14 mouse cellular contexts compared by ENCODE assay signal in the genomic region with DNA sequence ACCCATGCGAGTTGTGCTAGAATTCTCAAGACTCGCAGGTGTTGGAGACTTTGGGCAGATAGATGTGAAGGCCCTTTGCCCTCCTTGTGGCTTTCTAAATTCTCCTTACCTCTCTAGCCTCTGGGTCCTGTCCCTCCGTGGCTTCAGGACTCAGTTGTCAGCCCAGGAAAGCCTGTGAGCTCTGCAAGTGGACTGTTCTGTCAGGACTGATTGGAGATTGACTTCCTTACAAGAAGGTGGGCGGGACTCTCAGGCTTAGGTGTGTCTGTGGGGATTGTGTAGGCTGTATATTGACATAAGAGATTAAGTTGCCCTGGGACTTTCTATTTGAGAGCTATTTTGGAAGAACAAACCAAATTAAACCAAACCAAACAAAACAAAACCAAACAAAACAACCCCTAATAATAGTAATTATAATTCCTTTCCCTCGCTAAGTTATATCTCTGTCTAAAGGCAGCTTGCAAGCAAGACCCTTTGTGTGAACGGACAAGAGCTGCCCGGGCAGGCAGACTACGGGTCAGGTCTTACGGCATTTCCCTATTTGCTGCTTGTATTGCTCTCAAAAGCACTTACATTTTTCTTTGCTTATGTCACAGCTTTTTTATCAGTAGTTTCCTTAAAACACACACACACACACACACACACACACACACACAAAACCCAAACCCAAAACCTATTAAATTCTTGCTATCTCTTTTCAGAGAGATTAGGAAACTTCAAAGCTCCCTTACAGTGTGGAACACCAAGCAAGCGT. TPM values are rescaled to one million over a fixed set of nuclear protein-coding genes. Genes with fewer than 3 reads are reported as not detected.
DNase-seq lines count a peak whose midpoint lies in the region; ATAC-seq and TF ChIP-seq lines count a peak whose summit lies in the region.
"Had no signal": no experiment of that assay in that cellular context is flagged by ENCODE, and none has a peak within 500 bp of the region (broad histone marks: within the 10 kb centered on the region; RNA-seq: fewer than 3 reads in every experiment).

No protein-coding gene starts in this region.

- no peaks in the 10 kb centered on the region for H3K27me3 ChIP-seq in heart, postnatal 0 days (ENCODE audit: control insufficient read depth, insufficient read depth, low read length)
- no peaks in the 10 kb centered on the region for H3K27me3 ChIP-seq in ES-Bruce4 (ENCODE audit: control insufficient read depth, insufficient read depth, low read length, poor library complexity, severe bottlenecking)
- H3K27me3 ChIP-seq in lung, embryonic 16.5 days (ENCODE audit: control insufficient read depth, insufficient read depth, low read depth, low read length) = no peaks in the 10 kb centered on the region
- H3K27me3 ChIP-seq: embryonic facial prominence, embryonic 12.5 days; intestine, embryonic 15.5 days; limb, embryonic 15.5 days had no signal

- no peak for DNase-seq in heart, postnatal 0 days (ENCODE audit: low spot score)
- DNase-seq in heart, postnatal 10 days = no peak
- peak; percentile 47 for DNase-seq in ZHBTc4 (ENCODE audit: low read depth, low spot score)
- DNase-seq in layer of hippocampus, adult 9-11 months = no peak
- DNase-seq in left cerebral cortex, adult 11 months (ENCODE audit: low spot score) = no peak
- DNase-seq: adrenal gland, postnatal 14 days; cerebellum, postnatal 25 days; gastrocnemius, postnatal 36 days; kidney, postnatal 4 days had no signal

- no peaks in the 10 kb centered on the region for H3K9me3 ChIP-seq in heart, postnatal 0 days (replicated peaks; ENCODE audit: control insufficient read depth, low read length)
- no peaks in the 10 kb centered on the region for H3K9me3 ChIP-seq in ES-Bruce4 (replicated peaks; ENCODE audit: control insufficient read depth, insufficient read depth, low read length, poor library complexity, severe bottlenecking)
- no peaks in the 10 kb centered on the region for H3K9me3 ChIP-seq in lung, embryonic 16.5 days (ENCODE audit: control insufficient read depth, low read length)
- H3K9me3 ChIP-seq: embryonic facial prominence, embryonic 12.5 days; intestine, embryonic 15.5 days; limb, embryonic 15.5 days had no signal

- 47% methylated on average over 10 of the region's 10 CpGs for WGBS in heart, postnatal 0 days
- 48% methylated on average over 10 of the region's 10 CpGs for WGBS in lung, embryonic 16.5 days

- H3K27ac ChIP-seq in heart, postnatal 0 days (ENCODE audit: low read depth) = no peak overlapping the region
- H3K27ac ChIP-seq in ES-Bruce4 (ENCODE audit: insufficient read depth, low read length) = peak overlapping the region; percentile 15; the same call in 1 of the 2 replicates
- peak overlapping the region; percentile 73 for H3K27ac ChIP-seq in lung, embryonic 16.5 days (ENCODE audit: low read length)
- H3K27ac ChIP-seq: embryonic facial prominence, embryonic 12.5 days; intestine, embryonic 15.5 days; limb, embryonic 15.5 days had no signal

- TF ChIP-seq POLR2A in ES-Bruce4 (IDR thresholded peaks at IDR 0.05; ENCODE audit: insufficient read depth, low read length) = no peak

- no peaks in the 10 kb centered on the region for H3K36me3 ChIP-seq in heart, postnatal 0 days (replicated peaks; ENCODE audit: control insufficient read depth, insufficient read depth, low read length)
- H3K36me3 ChIP-seq in ES-Bruce4 (ENCODE audit: control insufficient read depth, insufficient read depth, low read length, poor library complexity, severe bottlenecking) = no peaks in the 10 kb centered on the region
- no peaks in the 10 kb centered on the region for H3K36me3 ChIP-seq in lung, embryonic 16.5 days (ENCODE audit: control insufficient read depth, insufficient read depth, low read length)
- H3K36me3 ChIP-seq: embryonic facial prominence, embryonic 12.5 days; intestine, embryonic 15.5 days; limb, embryonic 15.5 days had no signal

- 0 out of 2 replicates have a peak, but pooled peaks have one; percentile 41 for TF ChIP-seq EP300 in heart, postnatal 0 days (IDR thresholded peaks at IDR 0.05; ENCODE audit: low read depth)
- no peak for TF ChIP-seq EP300 in ES-Bruce4 (IDR thresholded peaks at IDR 0.05; ENCODE audit: insufficient read depth, low read depth, low read length)

- peaks cover 14% of the 10 kb centered on the region; the same call in 1 of the 2 replicates for H3K4me1 ChIP-seq in heart, postnatal 0 days (ENCODE audit: control insufficient read depth, insufficient read depth)
- H3K4me1 ChIP-seq in ES-Bruce4 (ENCODE audit: control insufficient read depth, insufficient read depth, low read length) = peaks cover 3% of the 10 kb centered on the region
- peaks cover 18% of the 10 kb centered on the region for H3K4me1 ChIP-seq in lung, embryonic 16.5 days (replicated peaks; ENCODE audit: control insufficient read depth, insufficient read depth, low read length)
- H3K4me1 ChIP-seq: embryonic facial prominence, embryonic 12.5 days; intestine, embryonic 15.5 days; limb, embryonic 15.5 days had no signal

- H3K4me2 ChIP-seq in heart, postnatal 0 days (ENCODE audit: low read depth, low read length) = no peak overlapping the region
- no peak overlapping the region for H3K4me2 ChIP-seq in lung, embryonic 16.5 days (ENCODE audit: low read depth, low read length)
- H3K4me2 ChIP-seq: embryonic facial prominence, embryonic 12.5 days; intestine, embryonic 15.5 days; limb, embryonic 15.5 days had no signal

- no peak overlapping the region for H3K4me3 ChIP-seq in heart, postnatal 0 days (ENCODE audit: low read depth, low read length)
- H3K4me3 ChIP-seq in ES-Bruce4 (ENCODE audit: low read depth, low read length) = peak overlapping the region; percentile 17; the same call in 1 of the 2 replicates
- H3K4me3 ChIP-seq in lung, embryonic 16.5 days (ENCODE audit: low read length) = no peak overlapping the region
- H3K4me3 ChIP-seq: embryonic facial prominence, embryonic 12.5 days; intestine, embryonic 15.5 days; limb, embryonic 15.5 days had no signal

- intact Hi-C loops in heart, postnatal 10 days (cut with DNase I) = no loop called here

- no peak for ATAC-seq in heart, postnatal 0 days (ENCODE audit: insufficient read depth, low read depth)
- peak; percentile 64; the same call in 1 of the 2 replicates for ATAC-seq in lung, embryonic 16.5 days (ENCODE audit: low read depth)
- ATAC-seq: intestine, embryonic 15.5 days had no signal

- TF ChIP-seq CTCF in heart, postnatal 0 days (IDR thresholded peaks at IDR 0.05; ENCODE audit: low read depth) = no peak
- TF ChIP-seq CTCF in ES-Bruce4 (IDR thresholded peaks at IDR 0.05; ENCODE audit: low read depth, low read length) = no peak

- H3K9ac ChIP-seq in heart, postnatal 0 days (replicated peaks; ENCODE audit: low read depth, low read length) = no peak overlapping the region
- no peak overlapping the region for H3K9ac ChIP-seq in ES-Bruce4 (ENCODE audit: low read depth, poor library complexity, severe bottlenecking)
- H3K9ac ChIP-seq in lung, embryonic 16.5 days (ENCODE audit: low read length) = 0 out of 2 replicates have a peak overlapping the region, but pooled peaks have one; percentile 12
- H3K9ac ChIP-seq: embryonic facial prominence, embryonic 12.5 days; intestine, embryonic 15.5 days; limb, embryonic 15.5 days had no signal

RNA-seq across cellular contexts. Expression of a gene that starts 58.3 kb away (rescaled TPM):
- 30.2 and 31.3 TPM in 2 replicates for total RNA-seq in heart, postnatal 0 days (2014; rRNA removed; ENCODE audit: low replicate concordance)
- 10.9 and 11.7 TPM in 2 replicates for polyA plus RNA-seq in heart, postnatal 0 days (2015; fragmentation: Nextera tagmentation; extraction: Ambion mirVana)
- total RNA-seq in heart, postnatal 10 days (2021) = 10 to 100 TPM; 22.7 to 30.3 TPM
- polyA plus RNA-seq in ES-Bruce4 (2011; ENCODE audit: insufficient read depth, insufficient read length, low read depth, missing spikeins) = 0.44 and 1.0 TPM in 2 replicates
- polyA plus RNA-seq in lung, embryonic 16.5 days (2015; fragmentation: Nextera tagmentation; extraction: Ambion mirVana) = 1.1 and 1.3 TPM in 2 replicates
